Mouse (Mus musculus): ENCODE measurements around the gene Galntl6. TPM values are rescaled to one million over a fixed set of nuclear protein-coding genes. Genes with fewer than 3 reads are reported as not detected.

Galntl6 gene
- polyA plus RNA-seq, 1 experiment from 2014 or later: 6.8 TPM

- Histone ChIP-seq H3K4me1 (replicated peaks) (0 out of 2 replicates have a peak, but pooled peaks cover 3% of the 10 kb centered on the region), H3K9me3 (no peaks in the 10 kb centered on the region), H3K9ac (replicated peaks) (no peak overlapping the region), H3K4me2 (replicated peaks) (no peak overlapping the region), H3K27ac (no peak overlapping the region), H3K4me3 (replicated peaks) (no peak overlapping the region), H3K36me3 (no peaks in the 10 kb centered on the region), H3K27me3 (no peaks in the 10 kb centered on the region)
- no peak for ATAC-seq
- WGBS: 74% methylated on average over 4 of the region's 4 CpGs
Observed at GRCm38 (mm10) chr8:57890159-57890558, 1022.3 kb downstream of the Galntl6 start.

GRCm38 (mm10) chr8:57888831-57889230 lies 1023.6 kb downstream of the Galntl6 start:
- no peak overlapping the region for H3K27ac ChIP-seq
- no peak for ATAC-seq
- H3K27me3 ChIP-seq: no peaks in the 10 kb centered on the region
- H3K36me3 ChIP-seq: no peaks in the 10 kb centered on the region
- no peak overlapping the region for H3K4me2 ChIP-seq (replicated peaks)
- H3K9ac ChIP-seq (replicated peaks): no peak overlapping the region
- H3K4me3 ChIP-seq (replicated peaks): no peak overlapping the region
- H3K9me3 ChIP-seq: no peaks in the 10 kb centered on the region
- 0 out of 2 replicates have a peak, but pooled peaks cover 3% of the 10 kb centered on the region for H3K4me1 ChIP-seq (replicated peaks)

- Histone ChIP-seq H3K4me1 (replicated peaks) (no peaks in the 10 kb centered on the region), H3K4me2 (replicated peaks) (no peak overlapping the region), H3K27ac (no peak overlapping the region), H3K27me3 (no peaks in the 10 kb centered on the region), H3K4me3 (replicated peaks) (no peak overlapping the region), H3K9ac (replicated peaks) (no peak overlapping the region), H3K36me3 (no peaks in the 10 kb centered on the region), H3K9me3 (no peaks in the 10 kb centered on the region)
- peak; percentile 68; the same call in 1 of the 2 replicates for ATAC-seq
- 58% methylated on average over 11 of the region's 11 CpGs for WGBS
Observed at GRCm38 (mm10) chr8:57879452-57879851, 1033.0 kb downstream of the Galntl6 start.

- H3K9ac ChIP-seq (replicated peaks): no peak overlapping the region
- H3K27ac ChIP-seq: no peak overlapping the region
- H3K36me3 ChIP-seq: no peaks in the 10 kb centered on the region
- H3K27me3 ChIP-seq: no peaks in the 10 kb centered on the region
- no peaks in the 10 kb centered on the region for H3K9me3 ChIP-seq
- H3K4me1 ChIP-seq (replicated peaks): peaks cover 3% of the 10 kb centered on the region; the same call in 1 of the 2 replicates
- H3K4me2 ChIP-seq (replicated peaks): no peak overlapping the region
- H3K4me3 ChIP-seq (replicated peaks): no peak overlapping the region
- no peak for ATAC-seq
Observed at GRCm38 (mm10) chr8:57849074-57849473, 1063.4 kb downstream of the Galntl6 start.

- Histone ChIP-seq H3K4me1 (replicated peaks) (peaks cover 10% of the 10 kb centered on the region), H3K9ac (replicated peaks) (no peak overlapping the region), H3K36me3 (no peaks in the 10 kb centered on the region), H3K4me3 (replicated peaks) (no peak overlapping the region), H3K27me3 (no peaks in the 10 kb centered on the region), H3K9me3 (no peaks in the 10 kb centered on the region), H3K27ac (no peak overlapping the region), H3K4me2 (replicated peaks) (no peak overlapping the region)
- no peak for ATAC-seq
- WGBS: 53% methylated on average over 5 of the region's 5 CpGs
Observed at GRCm38 (mm10) chr8:57843461-57843860, 1069.0 kb downstream of the Galntl6 start.

DNA sequence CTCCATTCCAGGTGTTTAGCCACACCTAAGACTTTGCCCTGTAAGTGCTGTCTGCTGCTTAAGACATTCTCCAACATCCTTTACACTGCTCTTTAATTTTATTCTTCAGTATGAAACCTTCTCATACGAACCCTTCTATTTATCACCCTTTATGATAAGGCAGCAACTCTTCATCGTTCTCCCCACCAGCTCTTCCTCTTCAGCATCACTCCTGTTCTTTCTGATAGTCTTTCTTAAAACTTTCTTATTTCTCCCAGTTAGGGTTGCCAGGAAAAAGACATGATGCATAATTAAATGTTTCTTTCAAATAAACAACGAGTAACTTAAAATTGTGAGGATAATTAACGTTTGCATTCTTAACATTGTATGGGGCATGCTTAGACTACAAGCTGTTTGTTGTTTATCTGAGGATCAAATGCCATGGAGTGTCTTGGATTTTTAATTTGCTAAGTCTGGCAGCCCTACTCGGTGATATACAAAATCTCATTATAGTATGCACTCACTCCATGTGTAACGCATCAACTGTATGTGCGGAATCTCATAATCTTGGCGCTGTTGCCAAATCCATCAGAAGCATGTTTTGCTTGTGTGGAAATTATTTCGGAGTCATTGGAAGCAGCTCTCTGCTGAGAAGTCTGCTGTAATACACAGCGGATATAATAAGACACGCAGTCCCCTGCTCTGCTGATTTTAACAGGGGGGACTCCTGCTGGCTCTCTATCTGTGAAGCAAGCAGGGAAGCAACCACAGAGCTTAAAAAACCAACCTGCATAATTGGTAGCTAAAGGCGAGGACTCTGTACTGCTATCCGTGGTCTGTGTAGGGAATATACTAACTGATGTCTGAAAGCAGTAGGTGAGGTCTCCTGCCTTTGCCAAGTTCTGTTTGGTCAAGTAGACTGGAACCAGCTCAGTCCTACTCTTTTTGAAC lies 1069.7 kb downstream of the Galntl6 start:
- H3K27ac ChIP-seq: no peak overlapping the region
- no peaks in the 10 kb centered on the region for H3K36me3 ChIP-seq
- ATAC-seq: peak; percentile 27; the same call in 1 of the 2 replicates
- H3K9ac ChIP-seq (replicated peaks): no peak overlapping the region
- H3K9me3 ChIP-seq: no peaks in the 10 kb centered on the region
- no peaks in the 10 kb centered on the region for H3K27me3 ChIP-seq
- no peak overlapping the region for H3K4me3 ChIP-seq (replicated peaks)
- whole genome bisulfite sequencing: 66% methylated on average over 13 of the region's 13 CpGs
- H3K4me2 ChIP-seq (replicated peaks): no peak overlapping the region
- peaks cover 10% of the 10 kb centered on the region for H3K4me1 ChIP-seq (replicated peaks)

- Histone ChIP-seq H3K4me1 (replicated peaks) (peaks cover 19% of the 10 kb centered on the region), H3K4me2 (replicated peaks) (no peak overlapping the region), H3K4me3 (replicated peaks) (no peak overlapping the region), H3K36me3 (no peaks in the 10 kb centered on the region), H3K27ac (no peak overlapping the region), H3K9ac (replicated peaks) (no peak overlapping the region), H3K27me3 (no peaks in the 10 kb centered on the region), H3K9me3 (no peaks in the 10 kb centered on the region)
- WGBS: 86% methylated on average over 4 of the region's 4 CpGs
- ATAC-seq: no peak
Observed at GRCm38 (mm10) chr8:57841446-57841845, 1071.0 kb downstream of the Galntl6 start.

DNA sequence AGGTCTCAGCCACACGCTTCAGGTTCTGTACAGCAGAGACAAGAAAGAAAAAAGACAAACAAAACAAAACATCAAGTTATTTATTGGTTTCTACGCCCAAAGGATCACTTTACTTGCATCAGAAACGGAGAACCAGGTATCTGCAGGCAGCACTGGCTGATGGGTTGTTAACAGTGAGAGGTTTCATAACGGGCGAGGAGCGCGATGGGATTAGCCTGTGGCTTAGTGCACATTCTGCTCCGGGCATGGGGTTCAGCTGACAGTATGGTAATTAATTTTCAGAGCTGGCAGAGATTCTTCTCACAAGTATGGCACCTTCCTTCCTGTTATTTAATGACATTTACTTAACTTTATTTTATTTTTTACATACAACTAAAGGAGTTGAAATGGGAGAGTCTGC lies 1075.1 kb downstream of the Galntl6 start:
- ATAC-seq: peak; percentile 68; the same call in 1 of the 2 replicates
- no peaks in the 10 kb centered on the region for H3K36me3 ChIP-seq
- H3K27me3 ChIP-seq: no peaks in the 10 kb centered on the region
- H3K4me3 ChIP-seq (replicated peaks): 0 out of 2 replicates have a peak overlapping the region, but pooled peaks have one; percentile 5
- no peak overlapping the region; the same call in 1 of the 2 replicates for H3K9ac ChIP-seq (replicated peaks)
- 38% methylated on average over 8 of the region's 8 CpGs for WGBS
- H3K27ac ChIP-seq: no peak overlapping the region
- peak overlapping the region; percentile 44 for H3K4me2 ChIP-seq (replicated peaks)
- peaks cover 15% of the 10 kb centered on the region for H3K4me1 ChIP-seq (replicated peaks)
- no peaks in the 10 kb centered on the region for H3K9me3 ChIP-seq

DNA sequence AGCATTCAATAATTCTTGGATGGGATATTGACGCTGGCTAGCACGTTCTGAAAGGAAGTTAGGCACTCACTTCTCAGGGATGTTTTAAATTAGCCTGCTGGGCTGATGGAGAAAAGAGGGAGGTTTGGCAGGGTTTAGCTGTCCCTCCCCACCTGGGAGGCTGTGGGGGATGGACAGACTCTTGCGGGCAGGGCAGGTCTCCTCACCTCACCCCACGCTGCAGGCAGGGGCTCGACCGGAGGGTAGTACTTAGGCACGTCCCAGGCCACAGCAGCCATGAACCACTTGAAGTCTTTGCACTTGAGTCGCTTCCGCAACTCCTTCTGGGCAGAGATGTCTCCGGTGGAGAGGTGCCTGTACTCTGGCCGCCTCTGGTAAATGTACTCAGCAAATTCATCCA lies 1075.5 kb downstream of the Galntl6 start:
- 59% methylated on average over 11 of the region's 11 CpGs for WGBS
- Histone ChIP-seq H3K36me3 (no peaks in the 10 kb centered on the region), H3K4me2 (replicated peaks) (peak overlapping the region; percentile 44), H3K4me1 (replicated peaks) (peaks cover 15% of the 10 kb centered on the region), H3K9ac (replicated peaks) (peak overlapping the region; percentile 39), H3K4me3 (replicated peaks) (peak overlapping the region; percentile 5; the same call in 1 of the 2 replicates), H3K27me3 (no peaks in the 10 kb centered on the region), H3K9me3 (no peaks in the 10 kb centered on the region), H3K27ac (no peak overlapping the region)
- ATAC-seq: peak; percentile 84

- Histone ChIP-seq H3K4me3 (replicated peaks) (no peak overlapping the region), H3K4me1 (replicated peaks) (peaks cover 15% of the 10 kb centered on the region), H3K27ac (no peak overlapping the region), H3K9ac (replicated peaks) (no peak overlapping the region), H3K36me3 (no peaks in the 10 kb centered on the region), H3K4me2 (replicated peaks) (peak overlapping the region; percentile 44), H3K27me3 (no peaks in the 10 kb centered on the region), H3K9me3 (no peaks in the 10 kb centered on the region)
- WGBS: 29% methylated on average over 15 of the region's 15 CpGs
- ATAC-seq: peak; percentile 71
Observed at GRCm38 (mm10) chr8:57836201-57836883, 1076.1 kb downstream of the Galntl6 start.

DNA sequence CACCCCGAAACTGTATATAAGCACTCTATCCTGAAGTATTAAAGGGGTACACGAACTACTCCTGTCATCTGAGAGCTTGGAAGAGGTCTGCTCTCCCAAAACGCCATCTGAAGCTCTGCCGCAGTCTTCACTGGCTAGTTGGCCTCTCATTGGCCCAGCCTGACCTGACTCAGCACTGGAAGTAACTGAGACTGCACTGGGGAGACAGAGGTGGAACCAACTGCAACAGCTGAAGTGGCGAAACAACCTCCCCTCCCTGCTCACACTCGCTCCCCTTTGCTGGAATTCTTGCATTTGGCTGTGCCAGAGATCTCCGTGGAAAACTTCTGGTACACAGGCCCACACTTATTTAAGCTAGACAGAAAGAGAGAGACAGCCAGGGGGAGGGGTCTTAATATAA lies 1089.3 kb downstream of the Galntl6 start:
- H3K4me3 ChIP-seq (replicated peaks): no peak overlapping the region
- no peak overlapping the region for H3K27ac ChIP-seq
- no peak overlapping the region for H3K4me2 ChIP-seq (replicated peaks)
- no peaks in the 10 kb centered on the region for H3K4me1 ChIP-seq (replicated peaks)
- H3K9ac ChIP-seq (replicated peaks): no peak overlapping the region
- H3K36me3 ChIP-seq: no peaks in the 10 kb centered on the region
- H3K27me3 ChIP-seq: no peaks in the 10 kb centered on the region
- WGBS: 85% methylated on average over 7 of the region's 7 CpGs
- ATAC-seq: no peak
- H3K9me3 ChIP-seq: no peaks in the 10 kb centered on the region

- ATAC-seq: no peak
- H3K27ac ChIP-seq: no peak overlapping the region
- no peak overlapping the region for H3K9ac ChIP-seq (replicated peaks)
- no peak overlapping the region for H3K4me2 ChIP-seq (replicated peaks)
- 55% methylated on average over 7 of the region's 7 CpGs for WGBS
- H3K4me3 ChIP-seq (replicated peaks): no peak overlapping the region
- no peaks in the 10 kb centered on the region for H3K9me3 ChIP-seq
- no peaks in the 10 kb centered on the region for H3K4me1 ChIP-seq (replicated peaks)
- no peaks in the 10 kb centered on the region for H3K36me3 ChIP-seq
- H3K27me3 ChIP-seq: no peaks in the 10 kb centered on the region
Observed at GRCm38 (mm10) chr8:57816034-57816433, 1096.4 kb downstream of the Galntl6 start.
